Mouse (Mus musculus) CH12.LX (cell line): ENCODE results near the gene Grin3a. TPM values are rescaled to one million over a fixed set of nuclear protein-coding genes. Genes with fewer than 3 reads are reported as not detected.

Source experiments
- DNase-seq: peaks from one replicate; pipeline ENCODE4 v3.0.0-alpha.2; 2013; ENCODE audit errors: extremely low read depth
- H3K27ac ChIP-seq: 2 replicates; pipeline ENCODE4 v1.5.1; 2012; ENCODE audit warnings: low read depth, mild to moderate bottlenecking, control low read depth, moderate library complexity; ENCODE audit not compliant: insufficient read depth
- H3K27me3 ChIP-seq: replicated peaks from 2 replicates; pipeline ENCODE3; 2012; ENCODE audit warnings: inconsistent platforms
- H3K36me3 ChIP-seq, 2 experiments: replicated peaks in 1 of 2; 2 replicates each; pipeline versions ENCODE3 to v1.6.1; 2012; ENCODE audit warnings: inconsistent platforms in 1 of 2, low read length in 1 of 2, mild to moderate bottlenecking in 1 of 2, mixed read lengths in 1 of 2, moderate library complexity in 1 of 2; ENCODE audit not compliant: control insufficient read depth in 1 of 2, insufficient read depth in 1 of 2
- H3K4me1 ChIP-seq, 2 experiments: 2 replicates each; pipeline ENCODE4 v1.6.1; 2012; ENCODE audit warnings: inconsistent platforms in 1 of 2, moderate library complexity in 1 of 2; ENCODE audit not compliant: insufficient read depth in 2 of 2, control insufficient read depth in 1 of 2
- H3K4me2 ChIP-seq: 2 replicates; pipeline ENCODE4 v1.6.1; 2012; ENCODE audit warnings: low read depth, mild to moderate bottlenecking, control low read depth; ENCODE audit not compliant: poor library complexity, insufficient read depth, severe bottlenecking
- H3K4me3 ChIP-seq, 3 experiments: fragments of 150-350 bp in 1 of 3; sonication (generic) in 1 of 3; replicated peaks in 1 of 3; 2 replicates each; pipeline versions ENCODE3 to v1.5.1; 2011 to 2012; ENCODE audit warnings: low read depth in 2 of 3, low read length in 2 of 3, mild to moderate bottlenecking in 2 of 3, moderate library complexity in 2 of 3, control low read depth in 1 of 3, improper control_type of control experiment in 1 of 3, inconsistent platforms in 1 of 3, mixed read lengths in 1 of 3; ENCODE audit not compliant: poor library complexity in 1 of 3
- H3K79me2 ChIP-seq: replicated peaks from 2 replicates; pipeline ENCODE4 v1.6.1; 2012; ENCODE audit warnings: mild to moderate bottlenecking, moderate library complexity; ENCODE audit not compliant: control insufficient read depth, poor library complexity, insufficient read depth, severe bottlenecking; ENCODE audit errors: extremely low read depth
- H3K9ac ChIP-seq: 2 replicates; pipeline ENCODE4 v1.6.1; 2012; ENCODE audit warnings: low read depth, mild to moderate bottlenecking, control low read depth, moderate library complexity; ENCODE audit not compliant: insufficient read depth
- H3K9me3 ChIP-seq: replicated peaks from 2 replicates; pipeline ENCODE3; 2012; ENCODE audit warnings: low read length, inconsistent platforms, mixed read lengths
- BHLHE40 ChIP-seq: IDR thresholded peaks from 2 replicates; pipeline ENCODE4 v1.6.1; 2011; ENCODE audit warnings: mild to moderate bottlenecking, low read depth, low read length, improper control_type of control experiment
- CTCF ChIP-seq, 2 experiments: IDR thresholded peaks in 1 of 2; conservative IDR thresholded peaks in 1 of 2; 2 replicates each; pipeline ENCODE4 v1.5.1; 2011 to 2012; ENCODE audit warnings: low read depth in 2 of 2, low read length in 2 of 2, improper control_type of control experiment in 1 of 2, inconsistent platforms in 1 of 2, mild to moderate bottlenecking in 1 of 2, moderate library complexity in 1 of 2
- E2F4 ChIP-seq: IDR thresholded peaks from 2 replicates; pipeline ENCODE4 v1.6.1; 2011; ENCODE audit warnings: low read depth, low read length, improper control_type of control experiment; ENCODE audit not compliant: insufficient replicate concordance
- EP300 ChIP-seq: IDR thresholded peaks from 2 replicates; pipeline ENCODE4 v1.6.1; 2011; ENCODE audit warnings: low read length, improper control_type of control experiment
- GABPA ChIP-seq: IDR thresholded peaks from 2 replicates; pipeline ENCODE4 v1.6.1; 2012; ENCODE audit warnings: low read depth, low read length, improper control_type of control experiment, inconsistent platforms; ENCODE audit not compliant: insufficient replicate concordance
- HCFC1 ChIP-seq: IDR thresholded peaks from 2 replicates; pipeline ENCODE4 v1.6.1; 2012; ENCODE audit warnings: low read depth, mild to moderate bottlenecking, inconsistent platforms, low read length, improper control_type of control experiment
- IRF4 ChIP-seq: IDR thresholded peaks from 2 replicates; pipeline ENCODE4 v1.6.1; 2014; ENCODE audit warnings: low read depth, mild to moderate bottlenecking, inconsistent platforms, low read length, improper control_type of control experiment
- JUND ChIP-seq: conservative IDR thresholded peaks from 2 replicates; pipeline ENCODE4 v1.6.1; 2011; ENCODE audit warnings: low read depth, low read length, improper control_type of control experiment
- KAT2A ChIP-seq: IDR thresholded peaks from 2 replicates; pipeline ENCODE4 v1.6.1; 2012; ENCODE audit warnings: low read length, improper control_type of control experiment, inconsistent platforms; ENCODE audit not compliant: insufficient replicate concordance
- MAZ ChIP-seq: IDR thresholded peaks from 2 replicates; pipeline ENCODE4 v1.6.1; 2012; ENCODE audit warnings: low read depth, mild to moderate bottlenecking, inconsistent platforms, low read length, improper control_type of control experiment, moderate library complexity
- MEF2A ChIP-seq: IDR thresholded peaks from 2 replicates; pipeline ENCODE4 v1.6.1; 2014; ENCODE audit warnings: low read depth, mild to moderate bottlenecking, inconsistent platforms, low read length, improper control_type of control experiment, borderline replicate concordance
- MYC ChIP-seq: IDR thresholded peaks from 2 replicates; pipeline ENCODE4 v1.6.1; 2011; ENCODE audit warnings: low read depth, mild to moderate bottlenecking, improper control_type of control experiment, low read length
- NELFE ChIP-seq: IDR thresholded peaks from 2 replicates; pipeline ENCODE4 v1.6.1; 2011; ENCODE audit warnings: low read depth, low read length, improper control_type of control experiment
- NRF1 ChIP-seq: IDR thresholded peaks from 2 replicates; pipeline ENCODE4 v1.6.1; 2014; ENCODE audit warnings: low read depth, mild to moderate bottlenecking, inconsistent platforms, low read length, improper control_type of control experiment, moderate library complexity
- PAX5 ChIP-seq: IDR thresholded peaks from 2 replicates; pipeline ENCODE4 v1.6.1; 2012; ENCODE audit warnings: low read length, inconsistent platforms, mixed read lengths
- POLR2AphosphoS2 ChIP-seq: IDR thresholded peaks from 2 replicates; pipeline ENCODE4 v1.6.1; 2011; ENCODE audit warnings: low read depth, low read length, improper control_type of control experiment
- RCOR1 ChIP-seq: conservative IDR thresholded peaks from 2 replicates; pipeline ENCODE4 v1.6.1; 2012; ENCODE audit warnings: low read depth, mild to moderate bottlenecking, inconsistent platforms, low read length, improper control_type of control experiment
- SIN3A ChIP-seq: IDR thresholded peaks from 2 replicates; pipeline ENCODE4 v1.6.1; 2012; ENCODE audit warnings: low read length, improper control_type of control experiment, inconsistent platforms
- UBTF ChIP-seq: IDR thresholded peaks from 2 replicates; pipeline ENCODE4 v1.6.1; 2012; ENCODE audit warnings: low read depth, mild to moderate bottlenecking, inconsistent platforms, low read length, improper control_type of control experiment, moderate library complexity
- USF2 ChIP-seq: conservative IDR thresholded peaks from 2 replicates; pipeline ENCODE4 v1.6.1; 2011; ENCODE audit warnings: low read depth, low read length, improper control_type of control experiment
- ZC3H11A ChIP-seq: IDR thresholded peaks from 2 replicates; pipeline ENCODE4 v1.6.1; 2012; ENCODE audit warnings: low read depth, mild to moderate bottlenecking, inconsistent platforms, low read length, improper control_type of control experiment
- ZKSCAN1 ChIP-seq: IDR thresholded peaks from 2 replicates; pipeline ENCODE4 v1.6.1; 2012; ENCODE audit warnings: low read depth, inconsistent platforms, low read length, improper control_type of control experiment, borderline replicate concordance
- ZNF384 ChIP-seq: IDR thresholded peaks from 2 replicates; pipeline ENCODE4 v1.6.1; 2012; ENCODE audit warnings: low read depth, low read length, improper control_type of control experiment, inconsistent platforms
- dilution Hi-C: fragments of 300-500 bp; cut with MboI; formaldehyde crosslinking; loops from 2 replicates; pipeline ENCODE4 v1.14.3; 2020; ENCODE audit warnings: low sequenced_read_pairs; ENCODE audit not compliant: extremely low pct_unique_long_range_greater_than_20kb, extremely low pct_ligation_motif_present
- in situ Hi-C: fragments of 300-500 bp; cut with MboI; formaldehyde crosslinking; loops from 3 replicates; pipeline ENCODE4 v1.14.3; 2019; ENCODE audit warnings: low sequenced_read_pairs, low pct_ligation_motif_present, low pct_unique_long_range_greater_than_20kb, mixed read lengths
- polyA plus RNA-seq: library from polyadenylated mRNA; unstranded; fragments of >175 nt; gene quantifications from 2 replicates; pipeline ENCODE4 v1.2.1, GENCODE M21; 2012; ENCODE audit warnings: low read depth; ENCODE audit not compliant: insufficient read length
- total RNA-seq, 2 experiments: library from RNA; depleted of rRNA; stranded (reverse); fragments of 300-350 nt in 1 of 2; fragments of >200 nt in 1 of 2; gene quantifications; 2 replicates each; pipeline ENCODE4 v1.2.3; 2012 to 2014

Gene Grin3a
- total and polyA plus RNA-seq, 3 experiments: 0.06 TPM; not detected in 2

- no peak for DNase-seq
- in situ Hi-C loops: no loop called here
- dilution Hi-C loops: no loop called here
- Histone ChIP-seq H3K79me2 (no peaks in the 10 kb centered on the region), H3K4me1 (0 out of 4 replicates have a peak, but pooled peaks cover 0 to 2% of the 10 kb centered on the region in 2 experiments), H3K27ac (no peak within 1 kb of the TSS), H3K4me3 (no peak within 1 kb of the TSS), H3K27me3 (no peaks in the 10 kb centered on the region), H3K9me3 (no peaks in the 10 kb centered on the region), H3K4me2 (no peak within 1 kb of the TSS), H3K36me3 (no peaks in the 10 kb centered on the region), H3K9ac (no peak within 1 kb of the TSS)
- TF ChIP-seq USF2 (no peak), CTCF (conservative IDR thresholded peaks at IDR 0.05 in 1 of 2, IDR thresholded peaks at IDR 0.05 in 1 of 2; ENCODE audit: low read depth in 2 of 2, low read length in 2 of 2) (no peak), IRF4 (no peak), RCOR1 (no peak), E2F4 (no peak), ZKSCAN1 (no peak), MYC (no peak), KAT2A (no peak), SIN3A (no peak), MAZ (no peak), BHLHE40 (no peak), NRF1 (no peak)
These were observed 163.7 kb downstream of the Grin3a start, which contains the start of gene Ppp3r2 for GRCm38 (mm10) chr4:49681812-49682211. Gene Ppp3r2 (minus strand): TSS chr4:49682024.

GRCm38 (mm10) chr4:49680171-49680875 lies 165.2 kb downstream of the Grin3a start:
- no peak overlapping the region for H3K4me3 ChIP-seq
- no peak for TF ChIP-seq EP300
- no peak for TF ChIP-seq GABPA
- no peak for TF ChIP-seq E2F4
- no peak for TF ChIP-seq NELFE
- TF ChIP-seq MEF2A: no peak
- no peak for TF ChIP-seq UBTF
- TF ChIP-seq ZC3H11A: no peak
- no peak for TF ChIP-seq CTCF (conservative IDR thresholded peaks at IDR 0.05 in 1 of 2, IDR thresholded peaks at IDR 0.05 in 1 of 2; ENCODE audit: low read depth in 2 of 2, low read length in 2 of 2)
- no peak for TF ChIP-seq JUND
- TF ChIP-seq ZNF384: no peak
- TF ChIP-seq KAT2A: no peak
- no peak for TF ChIP-seq HCFC1
- no peak for TF ChIP-seq POLR2AphosphoS2
- no peak for TF ChIP-seq PAX5
- DNase-seq: no peak
- in situ Hi-C loops (no loop called here), dilution Hi-C loops (no loop called here)
- H3K4me2 ChIP-seq: no peak overlapping the region
- no peaks in the 10 kb centered on the region for H3K9me3 ChIP-seq
- no peaks in the 10 kb centered on the region for H3K36me3 ChIP-seq
- H3K4me1 ChIP-seq: 0 out of 4 replicates have a peak, but pooled peaks cover 0 to 2% of the 10 kb centered on the region in 2 experiments
- H3K27me3 ChIP-seq: no peaks in the 10 kb centered on the region
- H3K9ac ChIP-seq: no peak overlapping the region
- no peak overlapping the region for H3K27ac ChIP-seq
- H3K79me2 ChIP-seq: no peaks in the 10 kb centered on the region
